Mouse (Mus musculus) G1E (cell line): Measurements from ENCODE around the gene Cacng2. TPM values are rescaled to one million over a fixed set of nuclear protein-coding genes. Genes with fewer than 3 reads are reported as not detected.

Experiments
- ATAC-seq: 2 replicates; pipeline ENCODE4 v1.8.0; 2016; ENCODE audit warnings: mild to moderate bottlenecking; ENCODE audit not compliant: insufficient number of reproducible peaks, poor library complexity, low FRiP score, severe bottlenecking; ENCODE audit errors: extremely low read depth
- DNase-seq: peaks from one replicate; pipeline ENCODE4 v3.0.0; 2012; ENCODE audit warnings: low spot score
- H3K27me3 ChIP-seq: 2 replicates; pipeline ENCODE4 v1.6.1; 2012; ENCODE audit warnings: mild to moderate bottlenecking, low read length, inconsistent platforms; ENCODE audit not compliant: insufficient read depth
- H3K36me3 ChIP-seq: replicated peaks from 2 replicates; pipeline ENCODE3; 2012; ENCODE audit warnings: mild to moderate bottlenecking, inconsistent platforms
- H3K4me1 ChIP-seq: 2 replicates; pipeline ENCODE4 v1.6.1; 2012; ENCODE audit warnings: low read depth, low read length, inconsistent platforms, mixed read lengths; ENCODE audit not compliant: insufficient read depth
- H3K4me3 ChIP-seq: 2 replicates; pipeline ENCODE4 v1.5.1; 2012; ENCODE audit warnings: low read depth, mild to moderate bottlenecking, inconsistent platforms, low read length, moderate library complexity, mixed read lengths
- H3K9me3 ChIP-seq: replicated peaks from 2 replicates; pipeline ENCODE4 v1.6.1; 2012; ENCODE audit warnings: inconsistent platforms
- CTCF ChIP-seq: IDR thresholded peaks from 2 replicates; pipeline ENCODE4 v1.5.1; 2012; ENCODE audit warnings: low read depth, low read length, inconsistent platforms, mixed read lengths
- GATA1 ChIP-seq: IDR thresholded peaks from 2 replicates; pipeline ENCODE4 v1.6.1; 2012; ENCODE audit warnings: borderline replicate concordance, low read length, inconsistent platforms, mixed read lengths
- GATA2 ChIP-seq: IDR thresholded peaks from 2 replicates; pipeline ENCODE4 v1.6.1; 2012; ENCODE audit warnings: low read depth, low read length, inconsistent platforms, borderline replicate concordance
- POLR2AphosphoS5 ChIP-seq: IDR thresholded peaks from 2 replicates; pipeline ENCODE4 v1.6.1; 2012; ENCODE audit warnings: low read depth, low read length, inconsistent platforms; ENCODE audit not compliant: insufficient replicate concordance
- TAL1 ChIP-seq: conservative IDR thresholded peaks from 2 replicates; pipeline ENCODE4 v1.6.1; 2012; ENCODE audit warnings: low read depth, low read length, inconsistent platforms, mixed read lengths
- polyA plus RNA-seq: library from polyadenylated mRNA; stranded (reverse); fragments of >175 nt; gene quantifications from 2 replicates; pipeline ENCODE4 v1.2.3, GENCODE M21; 2012
- total RNA-seq, 2 experiments: library from RNA; stranded (forward) in 1 of 2; stranded (reverse) in 1 of 2; fragments of 200-1000 nt in 1 of 2; fragments of >200 nt in 1 of 2; fragmentation: Nextera tagmentation in 1 of 2; gene quantifications; 2 replicates each; pipeline ENCODE4 v1.2.3; 2014 to 2017

The Cacng2 gene
- total and polyA plus RNA-seq, 3 experiments: 0.05 TPM; not detected in 2

- peaks cover 4% of the 10 kb centered on the region for H3K9me3 ChIP-seq
- H3K4me3 ChIP-seq: no peak overlapping the region
- H3K36me3 ChIP-seq: peaks cover 17% of the 10 kb centered on the region
- no peak for TF ChIP-seq POLR2AphosphoS5
- TF ChIP-seq GATA2: no peak
- no peak for TF ChIP-seq TAL1
- TF ChIP-seq CTCF: no peak
- no peak for TF ChIP-seq GATA1
- H3K4me1 ChIP-seq: peaks cover 8% of the 10 kb centered on the region
- DNase-seq: no peak
- H3K27me3 ChIP-seq: peaks cover 51% of the 10 kb centered on the region
- no peak for ATAC-seq
Observed at GRCm38 (mm10) chr15:77954362-77954761, 165.5 kb downstream of the Cacng2 start.

- H3K9me3 ChIP-seq: peaks cover 4% of the 10 kb centered on the region
- peaks cover 63% of the 10 kb centered on the region for H3K27me3 ChIP-seq
- H3K4me3 ChIP-seq: no peak overlapping the region
- no peak for TF ChIP-seq TAL1
- TF ChIP-seq GATA1: no peak
- no peak for TF ChIP-seq CTCF
- TF ChIP-seq POLR2AphosphoS5: no peak
- no peak for TF ChIP-seq GATA2
- ATAC-seq (no peak), DNase-seq (no peak)
- H3K36me3 ChIP-seq: peaks cover 4% of the 10 kb centered on the region
- peaks cover 8% of the 10 kb centered on the region for H3K4me1 ChIP-seq
Observed at GRCm38 (mm10) chr15:77952921-77953320, 166.9 kb downstream of the Cacng2 start.

- no peak for DNase-seq
- no peak for TF ChIP-seq GATA2
- TF ChIP-seq TAL1: no peak
- TF ChIP-seq POLR2AphosphoS5: no peak
- TF ChIP-seq CTCF: no peak
- TF ChIP-seq GATA1: no peak
- H3K4me3 ChIP-seq: no peak overlapping the region
- peaks cover 6% of the 10 kb centered on the region for H3K4me1 ChIP-seq
- no peak for ATAC-seq
- peaks cover 86% of the 10 kb centered on the region for H3K27me3 ChIP-seq
- H3K9me3 ChIP-seq: no peaks in the 10 kb centered on the region
- H3K36me3 ChIP-seq: no peaks in the 10 kb centered on the region
Observed at GRCm38 (mm10) chr15:77949061-77949460, 170.8 kb downstream of the Cacng2 start.

GRCm38 (mm10) chr15:77945711-77946110, 174.1 kb downstream of the Cacng2 start:
- no peaks in the 10 kb centered on the region for H3K36me3 ChIP-seq

More at GRCm38 (mm10) chr15:77945711-77946110, 174.1 kb downstream of the Cacng2 start:
- Histone ChIP-seq H3K4me1 (peaks cover 6% of the 10 kb centered on the region), H3K9me3 (no peaks in the 10 kb centered on the region), H3K27me3 (peaks cover 84% of the 10 kb centered on the region), H3K4me3 (no peak overlapping the region)
- no peak for DNase-seq
- TF ChIP-seq GATA2: no peak
- TF ChIP-seq GATA1: no peak
- TF ChIP-seq POLR2AphosphoS5: no peak
- TF ChIP-seq CTCF: no peak
- TF ChIP-seq TAL1: no peak
- no peak for ATAC-seq

Other genes starting within 250 kb of the Cacng2 start
- 209 and 211 TPM in 2 replicates for gene Txn2, start 191.0 kb downstream of the Cacng2 start, total RNA-seq (2014; fragmentation: Nextera tagmentation)
- 53.8 and 62.8 TPM in 2 replicates for gene Txn2, start 191.0 kb downstream of the Cacng2 start, total RNA-seq (2017)
- gene Txn2, start 191.0 kb downstream of the Cacng2 start, polyA plus RNA-seq: 283 and 349 TPM in 2 replicates
- 0.24 TPM in 1 of 2 replicates, not detected in the other for gene Foxred2, start 163.3 kb downstream of the Cacng2 start, total RNA-seq (2014; fragmentation: Nextera tagmentation)
- 0.27 and 0.29 TPM in 2 replicates for gene Foxred2, start 163.3 kb downstream of the Cacng2 start, total RNA-seq (2017)
- gene Foxred2, start 163.3 kb downstream of the Cacng2 start, polyA plus RNA-seq: 0.01 and 0.02 TPM in 2 replicates
- gene Eif3d, start 149.2 kb downstream of the Cacng2 start, total RNA-seq (2014; fragmentation: Nextera tagmentation): 632 and 643 TPM in 2 replicates
- 279 and 298 TPM in 2 replicates for gene Eif3d, start 149.2 kb downstream of the Cacng2 start, total RNA-seq (2017)
- gene Eif3d, start 149.2 kb downstream of the Cacng2 start, polyA plus RNA-seq: 61.9 and 65.1 TPM in 2 replicates
- 15.4 and 16.7 TPM in 2 replicates for gene Ift27, start 54.1 kb upstream of the Cacng2 start, total RNA-seq (2014; fragmentation: Nextera tagmentation)
- gene Ift27, start 54.1 kb upstream of the Cacng2 start, total RNA-seq (2017): 15.7 and 17.8 TPM in 2 replicates
- gene Ift27, start 54.1 kb upstream of the Cacng2 start, polyA plus RNA-seq: 97.5 and 143 TPM in 2 replicates
- gene Pvalb, start 86.4 kb upstream of the Cacng2 start, total RNA-seq (2014; fragmentation: Nextera tagmentation): not detected in 2 replicates
- gene Pvalb, start 86.4 kb upstream of the Cacng2 start, total RNA-seq (2017): not detected in 2 replicates
- gene Pvalb, start 86.4 kb upstream of the Cacng2 start, polyA plus RNA-seq: not detected in 2 replicates
- gene Ncf4, start 124.8 kb upstream of the Cacng2 start, total RNA-seq (2014; fragmentation: Nextera tagmentation): 16.1 and 19.0 TPM in 2 replicates
- 64.1 and 67.1 TPM in 2 replicates for gene Ncf4, start 124.8 kb upstream of the Cacng2 start, total RNA-seq (2017)
- gene Ncf4, start 124.8 kb upstream of the Cacng2 start, polyA plus RNA-seq: 3.2 and 4.5 TPM in 2 replicates
- 41.4 and 46.8 TPM in 2 replicates for gene Csf2rb2, start 185.7 kb upstream of the Cacng2 start, total RNA-seq (2014; fragmentation: Nextera tagmentation)
- 41.9 and 42.1 TPM in 2 replicates for gene Csf2rb2, start 185.7 kb upstream of the Cacng2 start, total RNA-seq (2017)
- gene Csf2rb2, start 185.7 kb upstream of the Cacng2 start, polyA plus RNA-seq: 15.4 and 17.3 TPM in 2 replicates
- gene Csf2rb, start 205.7 kb upstream of the Cacng2 start, total RNA-seq (2014; fragmentation: Nextera tagmentation): 219 and 232 TPM in 2 replicates
- 155 and 178 TPM in 2 replicates for gene Csf2rb, start 205.7 kb upstream of the Cacng2 start, total RNA-seq (2017)
- gene Csf2rb, start 205.7 kb upstream of the Cacng2 start, polyA plus RNA-seq: 67.0 and 145 TPM in 2 replicates